Mouse (Mus musculus) macrophage (primary cell): ENCODE measurements around the gene Macf1. TPM values are rescaled to one million over a fixed set of nuclear protein-coding genes. Genes with fewer than 3 reads are reported as not detected.
"Not testable (repeated sequence)": the region's sequence is repeated elsewhere in the genome, so short reads cannot be mapped to it uniquely, and the experiment has no call there.

Source experiments
- H3K27ac ChIP-seq: fragments of 350-480 bp; formaldehyde crosslinking; 2 replicates; pipeline ENCODE4 v1.9.0; 2021
- H3K36me3 ChIP-seq: fragments of 350-480 bp; formaldehyde crosslinking; 2 replicates; pipeline ENCODE4 v1.9.0; 2021; ENCODE audit errors: inconsistent target
- H3K4me3 ChIP-seq: fragments of 350-480 bp; formaldehyde crosslinking; 2 replicates; pipeline ENCODE4 v1.9.0; 2021; ENCODE audit errors: inconsistent target
- H3K79me2 ChIP-seq: fragments of 350-480 bp; formaldehyde crosslinking; 2 replicates; pipeline ENCODE4 v1.9.0; 2021; ENCODE audit errors: inconsistent target
- WGBS: methylation state at CpG from one replicate; pipeline ENCODE4 v1.1.7; 2026; ENCODE audit warnings: inconsistent platforms; ENCODE audit not compliant: missing documents; 5-methylcytosine and 5-hydroxymethylcytosine counted together
- polyA plus RNA-seq: library from polyadenylated mRNA; stranded (reverse); fragments of 250-400 nt; gene quantifications from 3 replicates; pipeline ENCODE4 v1.2.4, GENCODE M21; 2018; ENCODE audit warnings: inconsistent platforms

Gene Macf1
- polyA plus RNA-seq, 1 experiment from 2014 or later, result 144 TPM

GRCm38 (mm10) chr4:123334177-123334576 is 350.0 kb downstream of the Macf1 start:
- Histone ChIP-seq H3K27ac (no peak overlapping the region), H3K4me3 (no peak overlapping the region), H3K79me2 (no peaks in the 10 kb centered on the region), H3K36me3 (no peaks in the 10 kb centered on the region)
- 76% methylated on average over 3 of the region's 3 CpGs for WGBS

- Histone ChIP-seq H3K36me3 (no peaks in the 10 kb centered on the region), H3K27ac (no peak overlapping the region), H3K79me2 (no peaks in the 10 kb centered on the region), H3K4me3 (no peak overlapping the region)
- 100% methylated on average over 4 of the region's 4 CpGs for WGBS
Measured at GRCm38 (mm10) chr4:123333151-123333550, 351.0 kb downstream of the Macf1 start.

- no CpG with 5 or more reads among the region's 1 CpGs for WGBS
- not testable (repeated sequence) for H3K4me3 ChIP-seq, H3K79me2 ChIP-seq, H3K36me3 ChIP-seq, H3K27ac ChIP-seq
Measured at GRCm38 (mm10) chr4:123331961-123332360, 352.2 kb downstream of the Macf1 start.

GRCm38 (mm10) chr4:123331326-123331725 is 352.8 kb downstream of the Macf1 start:
- Histone ChIP-seq H3K79me2 (no peaks in the 10 kb centered on the region), H3K4me3 (no peak overlapping the region), H3K27ac (no peak overlapping the region), H3K36me3 (no peaks in the 10 kb centered on the region)
- WGBS, result 94% methylated on average over 5 of the region's 5 CpGs

- Histone ChIP-seq H3K79me2 (no peaks in the 10 kb centered on the region), H3K36me3 (no peaks in the 10 kb centered on the region), H3K27ac (no peak overlapping the region), H3K4me3 (no peak overlapping the region)
- WGBS, result 95% methylated on average over 6 of the region's 6 CpGs
Measured at GRCm38 (mm10) chr4:123328946-123329345, 355.2 kb downstream of the Macf1 start.

- no peaks in the 10 kb centered on the region for H3K79me2 ChIP-seq
- 83% methylated on average over 3 of the region's 3 CpGs for WGBS
- no peak overlapping the region for H3K4me3 ChIP-seq
- no peaks in the 10 kb centered on the region for H3K36me3 ChIP-seq
- no peak overlapping the region for H3K27ac ChIP-seq
Measured at GRCm38 (mm10) chr4:123327630-123328029, 356.5 kb downstream of the Macf1 start.

DNA sequence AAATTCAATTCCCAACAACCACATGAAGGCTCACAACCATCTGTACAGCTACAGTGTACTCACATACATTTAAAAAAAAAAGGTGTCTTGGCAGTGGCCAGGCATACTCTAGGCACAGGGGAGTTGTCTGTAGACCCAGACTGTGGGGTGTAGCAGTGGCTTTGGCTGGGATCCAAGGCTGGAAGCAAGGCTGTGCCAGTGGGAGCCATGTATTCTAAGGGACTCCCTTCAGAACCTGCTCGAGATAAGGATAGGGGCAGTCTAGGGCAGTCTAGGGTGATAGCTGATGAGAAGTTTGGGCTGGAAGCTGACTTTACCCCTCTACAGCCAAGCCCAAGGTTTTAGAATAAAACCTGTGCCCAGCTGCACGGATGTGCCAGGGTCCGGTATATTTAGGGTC is 358.1 kb downstream of the Macf1 start:
- Histone ChIP-seq H3K36me3 (no peaks in the 10 kb centered on the region), H3K4me3 (no peak overlapping the region), H3K27ac (no peak overlapping the region), H3K79me2 (no peaks in the 10 kb centered on the region)
- 39% methylated on average over 3 of the region's 3 CpGs for WGBS

DNA sequence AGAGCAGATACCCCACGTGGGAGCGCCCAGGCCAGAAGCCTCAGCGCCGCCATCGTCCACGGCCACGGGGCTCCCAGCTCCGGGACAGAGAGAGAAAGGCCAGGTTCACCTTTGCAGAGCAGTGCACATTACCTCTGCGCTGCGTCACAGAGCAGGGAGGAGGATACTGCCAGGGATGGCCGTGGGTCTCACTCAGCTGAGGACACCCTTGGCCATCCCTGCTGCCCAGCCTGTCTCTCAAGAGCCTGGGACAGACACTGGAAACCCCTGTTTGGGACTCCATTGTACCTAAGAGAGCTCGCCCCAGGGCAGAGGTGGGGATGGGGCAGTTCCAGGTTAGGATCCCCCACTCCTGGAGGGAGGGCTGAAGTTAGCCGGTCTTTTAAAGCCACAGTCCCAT is 360.6 kb downstream of the Macf1 start, which contains the start of gene Oxct2a:
Oxct2a (minus strand) TSS at position 101 of the 400 bp plus-strand sequence.
- 42% methylated on average over 13 of the region's 13 CpGs for WGBS
- H3K4me3 ChIP-seq, result no peak within 1 kb of the TSS
- no peaks in the 10 kb centered on the region for H3K36me3 ChIP-seq
- no peak within 1 kb of the TSS for H3K27ac ChIP-seq
- H3K79me2 ChIP-seq, result no peaks in the 10 kb centered on the region

- not testable (repeated sequence) for H3K4me3 ChIP-seq, H3K36me3 ChIP-seq
- 23% methylated on average over 8 of the region's 38 CpGs for WGBS
Measured at GRCm38 (mm10) chr4:123322910-123323309, 361.2 kb downstream of the Macf1 start.

DNA sequence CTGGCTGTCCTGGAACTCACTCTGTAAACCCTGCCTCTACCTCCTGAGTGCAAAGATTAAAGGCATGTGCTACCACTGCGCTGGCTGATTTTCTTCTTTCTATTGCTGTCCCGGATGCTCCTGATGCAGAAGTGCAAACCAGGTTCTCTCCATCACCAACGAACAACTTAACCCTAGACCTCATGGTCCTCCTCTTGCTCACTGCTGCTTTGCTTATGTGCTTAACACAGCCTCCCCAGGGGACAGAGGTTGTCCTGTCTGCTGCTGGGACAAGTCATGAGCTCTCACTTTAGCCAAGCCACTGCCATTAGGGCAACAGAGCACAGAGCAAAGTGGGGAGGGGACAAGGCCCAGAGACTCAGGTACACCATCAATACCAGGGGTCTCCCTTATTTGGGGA is 369.7 kb downstream of the Macf1 start:
- H3K4me3 ChIP-seq, result no peak overlapping the region
- no peaks in the 10 kb centered on the region for H3K36me3 ChIP-seq
- 100% methylated on average over 3 of the region's 3 CpGs for WGBS
- H3K79me2 ChIP-seq, result no peaks in the 10 kb centered on the region
- H3K27ac ChIP-seq, result no peak overlapping the region

More at GRCm38 (mm10) chr4:123322910-123323309, 361.2 kb downstream of the Macf1 start:
- not testable (repeated sequence) for H3K27ac ChIP-seq, H3K79me2 ChIP-seq

GRCm38 (mm10) chr4:123313010-123313409 is 371.1 kb downstream of the Macf1 start:
- no peak overlapping the region for H3K4me3 ChIP-seq
- H3K36me3 ChIP-seq, result no peaks in the 10 kb centered on the region
- no peaks in the 10 kb centered on the region for H3K79me2 ChIP-seq
- 15% methylated on average over 6 of the region's 6 CpGs for WGBS
- H3K27ac ChIP-seq, result no peak overlapping the region

DNA sequence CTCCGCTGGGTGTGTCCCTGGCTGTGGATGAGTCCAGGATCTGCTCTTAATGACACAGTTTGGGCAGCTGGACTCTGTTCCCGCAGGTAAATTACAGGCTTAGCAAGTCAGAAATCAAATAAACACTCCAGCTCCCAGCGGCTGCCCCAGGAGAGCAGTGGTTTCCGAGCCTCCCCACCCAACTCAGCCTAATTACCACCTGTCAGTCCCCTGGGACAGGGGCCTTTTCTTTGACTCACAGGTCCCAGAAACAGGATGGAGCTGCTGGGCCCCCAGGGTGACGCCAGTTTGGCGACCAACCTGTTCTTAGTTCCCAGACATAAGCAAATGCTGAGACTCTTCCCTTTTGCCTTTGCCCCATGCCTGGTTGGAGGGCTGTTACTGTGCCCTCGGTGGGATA is 372.3 kb downstream of the Macf1 start:
- Histone ChIP-seq H3K36me3 (no peaks in the 10 kb centered on the region), H3K79me2 (no peaks in the 10 kb centered on the region), H3K4me3 (no peak overlapping the region), H3K27ac (no peak overlapping the region)
- 92% methylated on average over 7 of the region's 7 CpGs for WGBS

- 61% methylated on average over 3 of the region's 3 CpGs for WGBS
- Histone ChIP-seq H3K4me3 (no peak overlapping the region), H3K27ac (no peak overlapping the region), H3K36me3 (no peaks in the 10 kb centered on the region), H3K79me2 (no peaks in the 10 kb centered on the region)
Measured at GRCm38 (mm10) chr4:123308292-123308691, 375.9 kb downstream of the Macf1 start.

DNA sequence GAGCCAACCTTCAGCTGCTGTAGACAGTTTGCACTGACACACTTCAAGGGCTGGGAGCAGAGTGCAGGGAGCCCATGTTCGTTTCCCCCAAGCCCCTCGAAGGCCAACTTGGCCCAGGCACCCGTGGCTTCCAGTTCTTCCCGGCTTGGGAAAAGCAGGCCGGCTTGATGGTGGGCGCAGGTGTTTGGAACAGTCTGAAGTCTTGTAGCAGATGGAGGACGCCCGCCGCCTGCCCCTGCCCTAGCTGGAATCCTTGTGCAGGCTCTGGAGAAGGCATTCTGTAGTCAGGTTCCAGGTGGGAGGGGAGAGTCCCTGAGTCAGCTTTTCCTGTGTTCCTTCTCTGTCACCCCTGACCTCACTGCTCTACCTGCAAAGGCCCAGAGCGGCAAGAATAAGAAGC is 377.2 kb downstream of the Macf1 start:
- Histone ChIP-seq H3K36me3 (no peaks in the 10 kb centered on the region), H3K79me2 (no peaks in the 10 kb centered on the region), H3K4me3 (no peak overlapping the region), H3K27ac (no peak overlapping the region)
- 92% methylated on average over 10 of the region's 10 CpGs for WGBS

- Histone ChIP-seq H3K27ac (no peak overlapping the region), H3K79me2 (no peaks in the 10 kb centered on the region), H3K36me3 (no peaks in the 10 kb centered on the region), H3K4me3 (no peak overlapping the region)
- 26% methylated on average over 3 of the region's 3 CpGs for whole genome bisulfite sequencing
Measured at GRCm38 (mm10) chr4:123305789-123306188, 378.4 kb downstream of the Macf1 start.
